Mouse (Mus musculus) MEL (cell line): ENCODE measurements around the gene Dusp1. TPM values are rescaled to one million over a fixed set of nuclear protein-coding genes. Genes with fewer than 3 reads are reported as not detected.

ENCODE experiments used
- DNase-seq: peaks from one replicate; pipeline ENCODE4 v3.0.0; 2011; ENCODE audit warnings: low read depth, low spot score
- H3K27ac ChIP-seq: 2 replicates; pipeline ENCODE4 v1.5.1; 2012; ENCODE audit warnings: low read depth, mild to moderate bottlenecking, control low read depth, low read length, moderate library complexity; ENCODE audit not compliant: control insufficient read depth
- H3K27me3 ChIP-seq, 2 experiments: fragments of 150-350 bp in 1 of 2; sonication (generic) in 1 of 2; 2 replicates each; pipeline ENCODE4 v1.6.1; 2012; ENCODE audit warnings: low read length in 2 of 2, mild to moderate bottlenecking in 2 of 2, improper control_type of control experiment in 1 of 2, moderate library complexity in 1 of 2; ENCODE audit not compliant: insufficient read depth in 2 of 2, control insufficient read depth in 1 of 2
- H3K36me3 ChIP-seq, 2 experiments: 2 replicates each; pipeline ENCODE4 v1.6.1; 2012 to 2014; ENCODE audit warnings: low read length in 2 of 2, improper control_type of control experiment in 1 of 2, inconsistent platforms in 1 of 2, mild to moderate bottlenecking in 1 of 2; ENCODE audit not compliant: insufficient read depth in 2 of 2, control insufficient read depth in 1 of 2
- H3K4me1 ChIP-seq, 2 experiments: fragments of 150-350 bp in 1 of 2; sonication (generic) in 1 of 2; 2 replicates each; pipeline ENCODE4 v1.6.1; 2012; ENCODE audit warnings: low read length in 2 of 2, improper control_type of control experiment in 1 of 2, mild to moderate bottlenecking in 1 of 2; ENCODE audit not compliant: insufficient read depth in 2 of 2, control insufficient read depth in 1 of 2
- H3K4me3 ChIP-seq, 2 experiments: fragments of 150-350 bp in 1 of 2; sonication (generic) in 1 of 2; 2 replicates each; pipeline ENCODE4 v1.5.1; 2012; ENCODE audit warnings: low read depth in 2 of 2, low read length in 2 of 2, mild to moderate bottlenecking in 2 of 2, moderate library complexity in 2 of 2, control low read depth in 1 of 2, improper control_type of control experiment in 1 of 2; ENCODE audit not compliant: control insufficient read depth in 1 of 2, insufficient read depth in 1 of 2
- H3K79me2 ChIP-seq: 2 replicates; pipeline ENCODE4 v1.6.1; 2012; ENCODE audit warnings: mild to moderate bottlenecking, low read length, moderate library complexity; ENCODE audit not compliant: control insufficient read depth, poor library complexity, insufficient read depth
- H3K9ac ChIP-seq: 2 replicates; pipeline ENCODE4 v1.6.1; 2012; ENCODE audit warnings: low read depth, mild to moderate bottlenecking, control low read depth, low read length, moderate library complexity; ENCODE audit not compliant: control insufficient read depth, poor library complexity, severe bottlenecking
- H3K9me3 ChIP-seq: fragments of 150-350 bp; sonication (generic); replicated peaks from 2 replicates; pipeline ENCODE4 v1.6.1; 2012; ENCODE audit warnings: mild to moderate bottlenecking, low read length, improper control_type of control experiment, moderate library complexity; ENCODE audit not compliant: insufficient read depth
- ELF1 ChIP-seq: IDR thresholded peaks from 2 replicates; pipeline ENCODE4 v1.6.1; 2014; ENCODE audit warnings: low read depth, mild to moderate bottlenecking, inconsistent platforms, low read length, improper control_type of control experiment, moderate library complexity
- EP300 ChIP-seq, 2 experiments: IDR thresholded peaks; 2 replicates each; pipeline ENCODE4 v1.6.1; 2011; ENCODE audit warnings: improper control_type of control experiment in 2 of 2, low read length in 2 of 2, low read depth in 1 of 2, mild to moderate bottlenecking in 1 of 2
- GATA1 ChIP-seq: IDR thresholded peaks from 2 replicates; pipeline ENCODE4 v1.6.1; 2011; ENCODE audit warnings: low read depth, low read length, improper control_type of control experiment
- HCFC1 ChIP-seq: IDR thresholded peaks from 2 replicates; pipeline ENCODE4 v1.6.1; 2012; ENCODE audit warnings: low read depth, mild to moderate bottlenecking, inconsistent platforms, low read length, improper control_type of control experiment, moderate library complexity
- JUND ChIP-seq: IDR thresholded peaks from 2 replicates; pipeline ENCODE4 v1.6.1; 2011; ENCODE audit warnings: low read depth, mild to moderate bottlenecking, improper control_type of control experiment, low read length
- KAT2A ChIP-seq: conservative IDR thresholded peaks from 2 replicates; pipeline ENCODE4 v1.6.1; 2012; ENCODE audit warnings: low read depth, low read length, improper control_type of control experiment, inconsistent platforms
- MAFK ChIP-seq: IDR thresholded peaks from 2 replicates; pipeline ENCODE4 v1.6.1; 2011; ENCODE audit warnings: low read depth, mild to moderate bottlenecking, low read length, improper control_type of control experiment, borderline replicate concordance
- MAZ ChIP-seq: IDR thresholded peaks from 2 replicates; pipeline ENCODE4 v1.6.1; 2012; ENCODE audit warnings: low read depth, mild to moderate bottlenecking, inconsistent platforms, low read length, improper control_type of control experiment
- MXI1 ChIP-seq: IDR thresholded peaks from 2 replicates; pipeline ENCODE4 v1.6.1; 2011; ENCODE audit warnings: mild to moderate bottlenecking, low read depth, low read length, improper control_type of control experiment
- MYB ChIP-seq: IDR thresholded peaks from 2 replicates; pipeline ENCODE4 v1.6.1; 2011; ENCODE audit warnings: mild to moderate bottlenecking, low read depth, low read length, improper control_type of control experiment
- NELFE ChIP-seq: IDR thresholded peaks from 2 replicates; pipeline ENCODE4 v1.6.1; 2011; ENCODE audit warnings: low read depth, low read length, improper control_type of control experiment
- NRF1 ChIP-seq: IDR thresholded peaks from 2 replicates; pipeline ENCODE4 v1.6.1; 2014; ENCODE audit warnings: low read depth, mild to moderate bottlenecking, inconsistent platforms, low read length, improper control_type of control experiment, moderate library complexity; ENCODE audit not compliant: poor library complexity, insufficient read depth, severe bottlenecking
- POLR2AphosphoS5 ChIP-seq: IDR thresholded peaks from 2 replicates; pipeline ENCODE4 v1.6.1; 2012; ENCODE audit warnings: low read depth, borderline replicate concordance, mild to moderate bottlenecking, inconsistent platforms, low read length, moderate library complexity, mixed read lengths
- RAD21 ChIP-seq: IDR thresholded peaks from 2 replicates; pipeline ENCODE4 v1.6.1; 2011; ENCODE audit warnings: mild to moderate bottlenecking, low read depth, low read length, improper control_type of control experiment
- SMC3 ChIP-seq: IDR thresholded peaks from 2 replicates; pipeline ENCODE4 v1.6.1; 2011; ENCODE audit warnings: low read depth, low read length, improper control_type of control experiment
- TCF12 ChIP-seq: IDR thresholded peaks from 2 replicates; pipeline ENCODE4 v1.6.1; 2014; ENCODE audit warnings: low read depth, mild to moderate bottlenecking, inconsistent platforms, low read length, improper control_type of control experiment, moderate library complexity
- UBTF ChIP-seq: IDR thresholded peaks from 2 replicates; pipeline ENCODE4 v1.6.1; 2012; ENCODE audit warnings: low read depth, mild to moderate bottlenecking, inconsistent platforms, low read length, improper control_type of control experiment, moderate library complexity, borderline replicate concordance; ENCODE audit not compliant: insufficient read depth
- USF1 ChIP-seq: IDR thresholded peaks from 2 replicates; pipeline ENCODE4 v1.6.1; 2014; ENCODE audit warnings: low read depth, mild to moderate bottlenecking, inconsistent platforms, low read length, improper control_type of control experiment, moderate library complexity
- ZC3H11A ChIP-seq: IDR thresholded peaks from 2 replicates; pipeline ENCODE4 v1.6.1; 2012; ENCODE audit warnings: low read depth, mild to moderate bottlenecking, inconsistent platforms, low read length, improper control_type of control experiment
- ZMIZ1 ChIP-seq: IDR thresholded peaks from 2 replicates; pipeline ENCODE4 v1.6.1; 2012; ENCODE audit warnings: low read depth, mild to moderate bottlenecking, inconsistent platforms, low read length, improper control_type of control experiment, moderate library complexity
- polyA plus RNA-seq, 2 experiments: library from polyadenylated mRNA; stranded (reverse) in 1 of 2; unstranded in 1 of 2; fragments of >175 nt in 1 of 2; fragments of >200 nt in 1 of 2; gene quantifications; 2 replicates each; pipeline versions ENCODE4 v1.2.1 to v1.2.4; 2012; ENCODE audit warnings: low replicate concordance in 2 of 2, low read depth in 1 of 2; ENCODE audit not compliant: insufficient read length in 2 of 2, insufficient read depth in 1 of 2, missing spikeins in 1 of 2
- total RNA-seq: library from RNA; depleted of rRNA; stranded (reverse); fragments of 300-350 nt; gene quantifications from 2 replicates; pipeline ENCODE4 v1.2.3, GENCODE M21; 2012

The Dusp1 gene
- total and polyA plus RNA-seq, 3 experiments, result 0.96 to 5.0 TPM; not detected in 1

- no peak for TF ChIP-seq EP300 (IDR thresholded peaks at IDR 0.05; ENCODE audit: low read depth in 1 of 2, low read length in 2 of 2)
- TF ChIP-seq MYB, result no peak
- no peak for TF ChIP-seq TCF12
- no peak for TF ChIP-seq POLR2AphosphoS5
- TF ChIP-seq JUND, result no peak
- TF ChIP-seq MAZ, result no peak
- no peak for TF ChIP-seq MAFK
- TF ChIP-seq SMC3, result no peak
- TF ChIP-seq NELFE, result no peak
- no peak for TF ChIP-seq RAD21
- TF ChIP-seq MXI1, result no peak
- no peak for TF ChIP-seq USF1
- no peak for TF ChIP-seq NRF1
- TF ChIP-seq GATA1, result no peak
- no peak for TF ChIP-seq UBTF
- no peaks in the 10 kb centered on the region for H3K79me2 ChIP-seq
- H3K36me3 ChIP-seq, result no peaks in the 10 kb centered on the region
- no peaks in the 10 kb centered on the region for H3K9me3 ChIP-seq
- H3K9ac ChIP-seq, result no peak overlapping the region
- no peaks in the 10 kb centered on the region for H3K4me1 ChIP-seq
- no peak for DNase-seq
- H3K4me3 ChIP-seq, result no peak overlapping the region
- no peak overlapping the region for H3K27ac ChIP-seq
- peaks cover 0 to 3% of the 10 kb centered on the region in 2 experiments; a peak in 1 of 4 replicates for H3K27me3 ChIP-seq
Measured at GRCm38 (mm10) chr17:26487266-26487665, 74.7 kb downstream of the Dusp1 start.

DNA sequence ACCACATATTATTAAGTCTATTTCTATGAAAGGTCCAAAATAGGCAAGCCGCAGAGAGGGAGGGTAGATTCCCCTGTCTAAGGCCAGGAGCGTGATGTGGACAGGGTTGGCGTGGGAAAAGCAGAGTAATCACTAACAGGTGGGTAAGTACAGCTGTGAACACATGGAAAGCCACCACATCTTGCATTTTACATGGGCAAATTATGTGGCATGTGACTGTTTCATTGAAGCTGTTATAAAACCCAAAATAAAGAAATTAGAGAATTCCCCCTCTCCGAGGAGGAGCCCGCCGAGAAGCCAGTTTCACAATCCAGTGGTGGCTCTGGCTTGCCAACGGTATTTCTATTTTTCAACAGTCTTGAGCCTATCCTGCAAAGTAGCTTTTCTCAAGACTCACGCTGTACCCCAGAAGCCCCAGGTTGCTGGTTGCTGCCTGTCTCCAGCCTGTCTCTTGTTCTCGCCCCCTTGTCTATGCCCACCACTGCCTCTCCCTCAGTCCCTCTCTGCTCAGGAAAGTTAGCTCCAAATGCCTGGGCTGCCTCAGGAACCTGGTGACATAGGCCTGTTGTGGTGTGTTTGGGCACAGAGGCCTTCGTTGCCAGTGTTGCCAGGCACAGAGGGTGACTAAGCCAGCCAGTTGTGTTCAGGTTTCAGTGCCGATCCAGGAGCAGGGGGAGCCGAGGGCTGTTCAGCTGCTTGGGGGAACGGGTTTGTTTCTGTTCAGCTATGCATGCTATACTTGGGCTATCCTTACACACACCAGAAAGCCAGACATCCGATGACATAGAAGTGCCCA lies 77.1 kb downstream of the Dusp1 start:
- peaks cover 0 to 3% of the 10 kb centered on the region in 2 experiments; a peak in 1 of 4 replicates for H3K4me1 ChIP-seq
- no peak for DNase-seq
- no peaks in the 10 kb centered on the region for H3K36me3 ChIP-seq
- H3K27ac ChIP-seq, result no peak overlapping the region
- peaks cover 0 to 3% of the 10 kb centered on the region in 2 experiments; a peak in 1 of 4 replicates for H3K27me3 ChIP-seq
- no peaks in the 10 kb centered on the region for H3K9me3 ChIP-seq
- no peak overlapping the region for H3K4me3 ChIP-seq
- no peak overlapping the region for H3K9ac ChIP-seq
- H3K79me2 ChIP-seq, result no peaks in the 10 kb centered on the region
- no peak for TF ChIP-seq HCFC1
- TF ChIP-seq ZMIZ1, result no peak
- no peak for TF ChIP-seq ZC3H11A
- TF ChIP-seq KAT2A, result no peak
- TF ChIP-seq JUND, result no peak
- no peak for TF ChIP-seq ELF1
